Mouse (Mus musculus) kidney, postnatal 4 days (tissue): ENCODE measurements around the gene Rrp12.

ENCODE experiments used
- DNase-seq, 2 experiments: peaks; one replicate each; pipeline ENCODE4 v3.0.0; 2021; ENCODE audit warnings: mixed read lengths in 2 of 2

The Rrp12 gene

DNA sequence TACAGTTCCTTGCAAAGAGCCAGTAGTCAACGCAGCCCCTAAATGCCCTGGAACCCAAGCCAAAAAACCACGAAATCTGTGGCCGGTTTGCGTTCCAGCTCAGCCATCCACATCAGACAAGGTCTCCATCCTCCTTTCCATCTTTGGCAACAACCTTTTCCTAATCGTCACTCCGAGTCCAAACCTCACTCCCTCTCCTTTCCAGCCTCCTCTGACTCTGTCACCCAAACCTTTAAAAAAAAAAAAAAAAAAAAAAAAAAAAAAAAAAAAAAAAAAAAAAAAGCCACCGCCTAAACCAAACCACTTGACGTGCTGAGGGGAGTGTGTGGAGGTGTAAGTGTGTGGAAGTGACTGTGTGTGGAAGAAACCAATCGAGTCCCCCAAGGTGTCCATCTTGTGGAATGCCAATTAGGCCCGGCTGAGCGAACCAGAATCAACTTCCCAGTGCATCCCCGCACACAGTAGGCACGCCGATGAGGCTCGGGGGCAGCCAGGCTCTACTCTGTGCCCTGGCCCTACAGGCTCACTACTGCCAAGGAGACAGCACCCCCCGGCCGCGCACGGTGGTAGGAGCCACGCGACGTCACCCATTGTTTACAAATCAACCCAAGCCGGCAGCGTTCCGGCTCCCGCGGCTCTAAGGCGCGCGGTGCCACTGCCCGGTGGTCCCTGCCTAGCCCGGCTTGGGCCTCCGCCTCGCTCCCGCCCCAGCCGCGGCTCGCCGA, 66.4 kb downstream of the Rrp12 start, which contains the start of gene Frat1:
TSS of gene Frat1 (plus strand) at position 590 of the 725 bp plus-strand sequence.
- peak; percentile 89 to 93 for DNase-seq

DNA sequence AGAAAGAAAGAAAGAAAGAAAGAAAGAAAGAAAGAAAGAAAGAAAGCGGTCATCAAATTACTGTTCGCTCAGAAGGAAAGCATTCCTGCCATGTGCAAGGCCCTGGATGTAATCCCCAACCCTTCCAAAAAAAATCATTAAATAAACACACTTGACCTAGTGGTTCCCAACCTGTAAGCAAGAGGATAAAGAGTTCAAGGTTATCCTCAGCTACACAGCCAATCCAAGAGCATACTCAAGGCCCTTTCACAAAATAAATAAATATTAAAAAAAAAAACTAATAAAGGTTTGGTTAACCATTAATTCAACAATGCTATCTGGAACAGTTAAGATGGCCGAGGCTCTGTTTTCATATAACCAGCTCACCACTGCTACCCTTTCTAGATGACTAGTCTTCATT, 67.0 kb downstream of the Rrp12 start:
- DNase-seq = no peak

DNA sequence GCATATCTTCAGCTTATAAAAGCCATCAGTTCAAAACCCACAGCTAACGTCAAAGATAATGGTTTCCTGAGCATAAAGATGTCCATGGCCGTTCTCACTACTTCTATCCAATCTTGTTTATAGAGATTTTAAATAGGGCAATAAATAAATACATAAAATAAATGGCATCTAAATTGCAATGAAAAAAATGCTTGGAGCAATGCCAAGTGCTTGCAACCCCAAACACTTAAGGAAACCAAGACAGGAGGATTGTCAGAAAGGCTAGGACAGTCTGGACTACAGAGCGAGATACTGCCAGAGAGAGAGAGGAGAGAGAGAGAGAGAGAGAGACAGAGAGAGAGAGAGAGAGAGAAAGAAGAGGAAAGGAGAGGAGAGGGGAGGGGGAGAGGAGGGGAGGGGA, 69.4 kb downstream of the Rrp12 start:
- DNase-seq = no peak

- no peak for DNase-seq
Observed at GRCm38 (mm10) chr19:41824950-41825349, 71.0 kb downstream of the Rrp12 start.

DNA sequence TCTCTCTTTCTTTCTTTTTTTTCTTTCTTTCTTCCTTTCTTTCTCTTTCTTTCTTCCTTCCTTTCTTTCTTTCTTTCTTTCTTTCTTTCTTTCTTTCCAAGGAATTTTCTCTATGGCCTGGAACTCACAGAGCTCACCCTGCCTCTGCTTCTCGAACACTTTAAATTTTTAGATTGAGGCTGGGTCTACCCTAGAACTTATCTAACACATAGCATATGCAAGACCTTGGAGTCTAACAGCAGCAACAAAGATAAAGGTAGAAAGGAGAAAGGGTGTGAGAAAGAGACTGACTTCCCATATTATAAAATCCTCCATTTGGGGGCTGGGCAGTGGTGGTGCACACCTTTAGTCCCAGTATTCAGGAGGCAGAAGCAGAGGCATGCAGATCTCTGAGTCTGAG, 73.4 kb downstream of the Rrp12 start:
- DNase-seq = no peak

DNA sequence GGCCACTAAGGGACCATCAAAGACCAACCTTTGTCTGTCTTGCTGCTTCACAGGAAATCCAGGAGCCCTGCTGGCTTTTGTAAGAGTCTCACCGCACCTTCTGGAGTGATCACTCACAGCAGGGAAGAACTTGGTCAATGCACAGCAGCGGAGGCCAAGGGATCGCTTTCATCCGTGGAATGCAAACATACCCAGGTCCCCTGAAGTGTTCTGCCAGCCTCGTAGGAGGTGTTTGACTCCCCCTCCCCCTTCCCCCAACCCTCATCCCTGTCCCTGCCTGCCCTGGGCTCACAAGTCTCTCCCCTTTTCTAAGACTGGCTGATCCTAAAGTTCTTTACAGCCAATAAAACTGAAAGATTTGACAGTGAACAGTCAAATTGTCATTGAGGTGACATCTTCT, 74.5 kb downstream of the Rrp12 start:
- peak in 1 of 2 experiments; percentile 27 for DNase-seq

- DNase-seq = no peak
Observed at GRCm38 (mm10) chr19:41818749-41819148, 77.2 kb downstream of the Rrp12 start.

GRCm38 (mm10) chr19:41817325-41817724, 78.6 kb downstream of the Rrp12 start:
- no peak for DNase-seq

GRCm38 (mm10) chr19:41816915-41817314, 79.1 kb downstream of the Rrp12 start:
- no peak for DNase-seq

DNA sequence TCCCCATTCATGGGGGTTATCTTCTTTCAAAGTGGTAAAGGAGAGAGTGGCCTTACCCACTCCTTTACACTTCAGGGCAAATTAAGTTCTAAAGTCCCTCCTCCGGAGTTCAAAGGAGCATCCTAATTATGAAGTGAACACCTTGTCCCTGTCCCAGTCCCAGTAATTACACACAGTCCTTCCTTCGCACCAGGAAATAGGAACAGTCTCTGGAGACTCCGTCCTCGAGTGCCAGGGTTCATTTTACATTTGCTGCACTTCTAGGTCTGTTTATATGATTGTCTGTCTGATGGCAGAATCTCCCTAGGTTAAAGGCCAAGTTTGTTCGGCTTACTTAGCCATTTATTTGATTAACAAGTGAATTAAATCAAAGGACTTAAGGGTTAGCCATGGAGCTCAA, 79.6 kb downstream of the Rrp12 start:
- DNase-seq = no peak

- no peak for DNase-seq
Observed at GRCm38 (mm10) chr19:41813374-41813773, 82.6 kb downstream of the Rrp12 start.
